Mouse (Mus musculus) testis, adult 2 months (tissue): ENCODE measurements around the gene Cdc42se1. TPM values are rescaled to one million over a fixed set of nuclear protein-coding genes. Genes with fewer than 3 reads are reported as not detected.

Experiments used
- H3K27ac ChIP-seq: fragments of 200-500 bp; 2 replicates; pipeline ENCODE4 v1.5.1; 2012; ENCODE audit warnings: low read depth, low read length; ENCODE audit not compliant: control insufficient read depth, insufficient read depth
- H3K27me3 ChIP-seq: fragments of 200-500 bp; 2 replicates; pipeline ENCODE4 v1.6.1; 2012; ENCODE audit warnings: mild to moderate bottlenecking, low read length, moderate library complexity; ENCODE audit not compliant: control insufficient read depth, insufficient read depth
- H3K36me3 ChIP-seq: fragments of 200-500 bp; 2 replicates; pipeline ENCODE4 v1.6.1; 2012; ENCODE audit warnings: mild to moderate bottlenecking, low read length; ENCODE audit not compliant: control insufficient read depth, insufficient read depth
- H3K4me1 ChIP-seq: fragments of 200-500 bp; 2 replicates; pipeline ENCODE4 v1.6.1; 2012; ENCODE audit warnings: low read length; ENCODE audit not compliant: control insufficient read depth, insufficient read depth
- H3K4me3 ChIP-seq: fragments of 200-500 bp; 2 replicates; pipeline ENCODE4 v1.5.1; 2012; ENCODE audit warnings: low read depth, mild to moderate bottlenecking, low read length, moderate library complexity, mixed read lengths; ENCODE audit not compliant: control insufficient read depth
- CTCF ChIP-seq: fragments of 200-500 bp; IDR thresholded peaks from 2 replicates; pipeline ENCODE4 v1.5.1; 2012; ENCODE audit warnings: low read depth, mild to moderate bottlenecking, inconsistent platforms, low read length, moderate library complexity; ENCODE audit not compliant: control insufficient read depth, insufficient read depth, insufficient replicate concordance
- POLR2A ChIP-seq: fragments of 200-500 bp; IDR thresholded peaks from 2 replicates; pipeline ENCODE4 v1.6.1; 2012; ENCODE audit warnings: low read depth, mild to moderate bottlenecking, inconsistent platforms, low read length, moderate library complexity; ENCODE audit not compliant: control insufficient read depth
- polyA plus RNA-seq: library from polyadenylated mRNA; depleted of rRNA; stranded (reverse); fragments of >200 nt; gene quantifications from 2 replicates; pipeline ENCODE4 v1.2.3, GENCODE M21; 2012

The Cdc42se1 gene
- polyA plus RNA-seq, 1 experiment: 95.8 TPM

GRCm38 (mm10) chr3:95194721-95195135 lies 33.8 kb upstream of the Cdc42se1 start:
- Histone ChIP-seq H3K27me3 (no peaks in the 10 kb centered on the region), H3K4me1 (no peaks in the 10 kb centered on the region; the same call in 1 of the 2 replicates), H3K27ac (0 out of 2 replicates have a peak overlapping the region, but pooled peaks have one; percentile 11), H3K36me3 (peaks cover 7% of the 10 kb centered on the region), H3K4me3 (no peak overlapping the region)
- TF ChIP-seq CTCF (no peak), POLR2A (no peak)

GRCm38 (mm10) chr3:95195772-95196171 lies 32.8 kb upstream of the Cdc42se1 start:
- Histone ChIP-seq H3K27ac (no peak overlapping the region), H3K36me3 (peaks cover 5% of the 10 kb centered on the region), H3K4me3 (no peak overlapping the region), H3K4me1 (no peaks in the 10 kb centered on the region; the same call in 1 of the 2 replicates), H3K27me3 (no peaks in the 10 kb centered on the region)
- TF ChIP-seq POLR2A: no peak
- no peak for TF ChIP-seq CTCF

- Histone ChIP-seq H3K27ac (no peak overlapping the region), H3K4me3 (no peak overlapping the region), H3K27me3 (no peaks in the 10 kb centered on the region), H3K36me3 (peaks cover 4% of the 10 kb centered on the region), H3K4me1 (no peaks in the 10 kb centered on the region)
- TF ChIP-seq POLR2A (no peak), CTCF (no peak)
Observed at GRCm38 (mm10) chr3:95199101-95199500, 29.4 kb upstream of the Cdc42se1 start.

GRCm38 (mm10) chr3:95200132-95200531 lies 28.4 kb upstream of the Cdc42se1 start:
- 0 out of 2 replicates have a peak overlapping the region, but pooled peaks have one; percentile 34 for H3K27ac ChIP-seq
- TF ChIP-seq CTCF: no peak
- no peak for TF ChIP-seq POLR2A
- H3K36me3 ChIP-seq: peaks cover 4% of the 10 kb centered on the region
- H3K27me3 ChIP-seq: no peaks in the 10 kb centered on the region
- H3K4me1 ChIP-seq: no peaks in the 10 kb centered on the region
- H3K4me3 ChIP-seq: no peak overlapping the region

GRCm38 (mm10) chr3:95200562-95200961 lies 28.0 kb upstream of the Cdc42se1 start:
- TF ChIP-seq POLR2A (no peak), CTCF (no peak)
- H3K36me3 ChIP-seq: peaks cover 4% of the 10 kb centered on the region

GRCm38 (mm10) chr3:95203880-95204279 lies 24.7 kb upstream of the Cdc42se1 start:
- no peaks in the 10 kb centered on the region for H3K27me3 ChIP-seq
- H3K4me3 ChIP-seq: no peak overlapping the region
- H3K4me1 ChIP-seq: no peaks in the 10 kb centered on the region
- TF ChIP-seq POLR2A (no peak), CTCF (no peak)
- H3K36me3 ChIP-seq: peaks cover 4% of the 10 kb centered on the region
- no peak overlapping the region for H3K27ac ChIP-seq

More at GRCm38 (mm10) chr3:95200562-95200961, 28.0 kb upstream of the Cdc42se1 start:
- Histone ChIP-seq H3K4me1 (no peaks in the 10 kb centered on the region), H3K27ac (no peak overlapping the region), H3K27me3 (no peaks in the 10 kb centered on the region), H3K4me3 (no peak overlapping the region)

- no peaks in the 10 kb centered on the region; the same call in 1 of the 2 replicates for H3K36me3 ChIP-seq
- no peak overlapping the region for H3K27ac ChIP-seq
Observed at GRCm38 (mm10) chr3:95208286-95208685, 20.2 kb upstream of the Cdc42se1 start.

More at GRCm38 (mm10) chr3:95208286-95208685, 20.2 kb upstream of the Cdc42se1 start:
- TF ChIP-seq POLR2A: no peak
- TF ChIP-seq CTCF: no peak
- Histone ChIP-seq H3K4me3 (no peak overlapping the region), H3K27me3 (no peaks in the 10 kb centered on the region), H3K4me1 (no peaks in the 10 kb centered on the region)
